Mouse (Mus musculus): ENCODE data around the gene Acadvl. TPM values are rescaled to one million over a fixed set of nuclear protein-coding genes. Genes with fewer than 3 reads are reported as not detected.

Gene Acadvl
- polyA plus RNA-seq, 1 experiment from 2014 or later, result 81.1 TPM

DNA sequence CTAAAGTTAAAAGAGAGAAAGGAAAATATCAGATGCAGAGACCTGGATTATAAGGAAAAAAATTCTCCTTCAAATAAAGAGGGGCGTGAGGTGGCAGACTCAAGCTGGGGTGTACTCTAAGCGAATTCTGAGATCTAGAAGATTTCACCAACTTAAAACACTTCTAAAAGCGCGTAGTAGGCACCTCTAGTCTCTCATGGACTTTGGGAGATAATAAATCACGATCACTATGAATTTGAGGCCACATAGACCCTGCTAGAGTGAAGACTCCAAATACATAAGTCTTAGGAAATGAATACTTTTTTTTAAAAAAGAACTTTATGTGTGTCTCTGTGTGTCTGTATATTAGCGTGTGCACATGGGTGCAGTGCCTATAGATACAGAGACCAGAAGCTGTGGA, 466 bp upstream of the Acadvl start:
- Histone ChIP-seq H3K4me2 (replicated peaks) (peak overlapping the region; percentile 79), H3K4me3 (peak overlapping the region; percentile 62), H3K36me3 (peaks cover 34% of the 10 kb centered on the region), H3K4me1 (peaks cover 46% of the 10 kb centered on the region), H3K9me3 (no peaks in the 10 kb centered on the region), H3K27me3 (no peaks in the 10 kb centered on the region), H3K9ac (0 out of 2 replicates have a peak overlapping the region, but pooled peaks have one; percentile 83), H3K27ac (no peak overlapping the region)
- 68% methylated on average over 6 of the region's 6 CpGs for WGBS
- no peak for ATAC-seq (ENCODE audit: low FRiP score, low read depth)

DNA sequence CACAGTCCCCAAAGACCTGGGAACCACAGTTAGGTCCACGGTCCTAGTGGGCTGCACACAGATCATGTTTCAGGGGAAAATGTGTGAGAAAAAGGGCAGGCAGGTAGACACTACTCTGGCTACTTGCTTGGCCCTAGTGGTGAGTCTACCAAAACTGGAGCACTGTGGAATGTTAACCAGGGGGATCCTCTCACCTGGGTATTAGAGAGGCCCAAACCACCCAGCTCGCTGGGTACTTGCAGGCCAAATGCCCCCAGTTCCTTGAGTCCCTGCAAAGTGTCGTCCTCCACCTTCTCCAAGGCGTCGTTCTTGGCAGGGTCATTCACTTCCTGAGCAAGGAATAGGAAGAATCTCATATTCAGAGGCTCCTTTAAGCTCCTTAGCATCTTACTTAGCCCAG, 1.2 kb downstream of the Acadvl start:
- H3K27ac ChIP-seq, result no peak overlapping the region
- 46% methylated on average over 5 of the region's 5 CpGs for WGBS
- H3K9me3 ChIP-seq, result no peaks in the 10 kb centered on the region
- no peaks in the 10 kb centered on the region for H3K27me3 ChIP-seq
- peak overlapping the region; percentile 79 for H3K4me2 ChIP-seq (replicated peaks)
- no peak for ATAC-seq (ENCODE audit: low FRiP score, low read depth)
- H3K4me3 ChIP-seq, result peak overlapping the region; percentile 62
- peaks cover 50% of the 10 kb centered on the region for H3K36me3 ChIP-seq
- peaks cover 29% of the 10 kb centered on the region for H3K4me1 ChIP-seq
- peak overlapping the region; percentile 83; the same call in 1 of the 2 replicates for H3K9ac ChIP-seq

DNA sequence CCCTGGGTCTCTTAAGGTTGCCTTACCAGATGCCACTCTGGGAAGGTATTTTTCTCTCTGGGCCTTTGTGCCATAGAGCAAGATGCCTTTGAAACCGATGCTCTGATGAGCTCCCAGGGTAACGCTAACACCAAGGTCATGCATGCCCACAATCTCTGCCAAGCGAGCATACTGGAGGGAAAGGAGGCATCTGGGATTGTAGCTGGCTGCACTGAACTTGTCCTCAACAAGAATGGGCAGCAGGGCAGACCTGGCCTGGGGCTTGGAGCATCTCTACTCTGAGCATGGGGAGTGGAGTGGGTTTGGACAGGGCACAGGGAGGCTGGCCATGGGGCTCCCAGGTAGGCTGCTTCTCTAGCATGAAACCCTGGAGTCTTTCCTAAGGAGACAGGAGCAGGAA, 1.8 kb downstream of the Acadvl start:
- no peak overlapping the region for H3K4me3 ChIP-seq
- peaks cover 26% of the 10 kb centered on the region for H3K4me1 ChIP-seq
- H3K9me3 ChIP-seq, result no peaks in the 10 kb centered on the region
- ATAC-seq (ENCODE audit: low FRiP score, low read depth), result no peak
- H3K36me3 ChIP-seq, result peaks cover 57% of the 10 kb centered on the region
- H3K9ac ChIP-seq, result 0 out of 2 replicates have a peak overlapping the region, but pooled peaks have one; percentile 8
- H3K27me3 ChIP-seq, result no peaks in the 10 kb centered on the region
- no peak overlapping the region for H3K27ac ChIP-seq
- WGBS, result 87% methylated on average over 3 of the region's 3 CpGs
- H3K4me2 ChIP-seq (replicated peaks), result no peak overlapping the region

DNA sequence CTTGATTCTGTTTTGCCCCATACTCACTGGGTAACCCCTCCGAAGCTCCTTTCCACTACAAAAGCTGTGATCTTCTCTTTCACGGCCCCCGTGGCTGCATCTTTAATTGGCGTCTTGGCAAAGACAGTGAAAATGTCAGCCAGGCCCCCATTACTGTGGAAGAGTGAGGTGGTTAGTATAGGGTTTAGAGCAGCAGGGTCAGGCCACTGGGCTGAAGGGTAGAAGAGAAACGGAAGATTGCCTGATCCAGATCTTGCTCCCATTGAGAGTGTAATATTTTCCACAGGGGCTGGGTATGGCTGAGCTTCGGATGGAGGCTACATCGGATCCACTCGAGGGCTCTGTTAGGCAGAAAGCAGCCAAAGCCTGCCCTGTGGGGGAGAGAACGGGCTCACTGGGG, 2.3 kb downstream of the Acadvl start:
- Histone ChIP-seq H3K9ac (no peak overlapping the region), H3K36me3 (peaks cover 62% of the 10 kb centered on the region), H3K27me3 (no peaks in the 10 kb centered on the region), H3K4me2 (replicated peaks) (no peak overlapping the region), H3K4me1 (peaks cover 25% of the 10 kb centered on the region), H3K4me3 (no peak overlapping the region), H3K27ac (no peak overlapping the region), H3K9me3 (no peaks in the 10 kb centered on the region)
- no peak for ATAC-seq (ENCODE audit: low FRiP score, low read depth)
- WGBS, result 88% methylated on average over 9 of the region's 9 CpGs

DNA sequence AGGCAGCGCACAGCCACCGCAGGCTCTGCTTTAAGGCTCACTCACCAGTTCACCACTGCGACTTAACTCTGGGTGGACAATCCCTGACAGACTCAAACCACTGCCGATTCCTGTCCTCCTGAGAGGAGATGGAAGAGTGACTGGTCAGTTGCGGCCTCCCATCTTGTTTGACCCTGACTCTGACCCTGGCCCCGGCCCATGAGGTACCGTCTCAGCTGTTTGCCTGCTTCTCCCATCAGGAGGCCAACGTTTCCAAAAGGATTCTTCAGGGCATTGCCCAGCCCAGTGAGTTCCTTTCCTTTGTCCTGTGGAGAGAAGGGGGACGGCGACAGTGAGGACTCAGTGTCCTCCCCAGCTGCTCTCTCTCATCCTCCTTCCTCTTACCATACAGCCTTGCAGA, 4.2 kb downstream of the Acadvl start:
- WGBS, result 88% methylated on average over 10 of the region's 10 CpGs
- no peak for ATAC-seq (ENCODE audit: low FRiP score, low read depth)
- Histone ChIP-seq H3K27ac (no peak overlapping the region), H3K9me3 (no peaks in the 10 kb centered on the region), H3K9ac (no peak overlapping the region), H3K4me2 (replicated peaks) (no peak overlapping the region), H3K4me1 (peaks cover 13% of the 10 kb centered on the region), H3K27me3 (no peaks in the 10 kb centered on the region), H3K36me3 (peaks cover 81% of the 10 kb centered on the region), H3K4me3 (no peak overlapping the region)

DNA sequence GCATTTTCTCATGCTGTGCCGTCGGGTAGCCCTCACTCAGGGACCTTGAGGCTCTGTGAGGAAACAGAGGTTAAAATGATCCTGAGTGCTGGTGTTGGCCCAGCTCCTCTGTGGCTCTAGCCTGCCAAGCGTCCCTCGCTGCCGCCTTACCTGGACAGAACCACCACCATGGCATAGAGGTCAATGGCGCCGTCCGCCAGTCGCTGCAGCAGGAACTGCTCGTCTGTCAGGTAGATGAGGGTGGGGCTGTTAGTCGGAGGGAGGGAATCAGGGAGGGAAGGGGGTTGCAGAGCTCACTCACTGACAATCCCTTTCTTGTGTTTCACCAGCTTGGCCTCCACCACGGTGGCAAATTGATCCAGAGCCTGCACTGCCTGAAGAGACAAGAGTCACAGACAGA, 4.7 kb downstream of the Acadvl start:
- Histone ChIP-seq H3K36me3 (peaks cover 86% of the 10 kb centered on the region), H3K9me3 (no peaks in the 10 kb centered on the region), H3K9ac (no peak overlapping the region), H3K27me3 (no peaks in the 10 kb centered on the region), H3K4me3 (no peak overlapping the region), H3K4me1 (peaks cover 13% of the 10 kb centered on the region), H3K27ac (no peak overlapping the region), H3K4me2 (replicated peaks) (no peak overlapping the region)
- no peak for ATAC-seq (ENCODE audit: low FRiP score, low read depth)
- WGBS, result 90% methylated on average over 12 of the region's 12 CpGs

DNA sequence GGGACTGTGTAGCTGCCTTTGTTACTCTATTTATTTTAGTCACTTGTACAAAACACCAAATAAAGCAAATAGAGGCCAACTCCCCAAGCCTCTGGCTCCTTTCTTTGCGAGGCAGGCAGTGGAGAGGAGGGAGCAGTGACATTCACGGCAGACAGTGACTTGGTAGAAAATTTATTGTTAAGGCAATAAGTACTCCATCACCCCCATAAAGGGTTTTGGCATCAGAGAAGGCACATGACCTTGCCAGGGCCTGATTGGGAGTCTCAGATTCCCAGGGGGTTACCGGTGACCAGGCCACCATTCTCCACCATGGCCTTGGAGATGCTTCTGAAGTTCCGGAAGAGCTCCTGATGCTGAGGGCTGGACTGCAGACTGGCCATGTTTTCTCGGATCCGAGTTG, 5.2 kb downstream of the Acadvl start:
- Histone ChIP-seq H3K4me2 (replicated peaks) (no peak overlapping the region), H3K36me3 (peaks cover 91% of the 10 kb centered on the region), H3K4me3 (no peak overlapping the region), H3K9ac (no peak overlapping the region), H3K27ac (no peak overlapping the region), H3K4me1 (peaks cover 13% of the 10 kb centered on the region), H3K9me3 (no peaks in the 10 kb centered on the region), H3K27me3 (no peaks in the 10 kb centered on the region)
- 82% methylated on average over 6 of the region's 6 CpGs for WGBS
- no peak for ATAC-seq (ENCODE audit: low FRiP score, low read depth)

DNA sequence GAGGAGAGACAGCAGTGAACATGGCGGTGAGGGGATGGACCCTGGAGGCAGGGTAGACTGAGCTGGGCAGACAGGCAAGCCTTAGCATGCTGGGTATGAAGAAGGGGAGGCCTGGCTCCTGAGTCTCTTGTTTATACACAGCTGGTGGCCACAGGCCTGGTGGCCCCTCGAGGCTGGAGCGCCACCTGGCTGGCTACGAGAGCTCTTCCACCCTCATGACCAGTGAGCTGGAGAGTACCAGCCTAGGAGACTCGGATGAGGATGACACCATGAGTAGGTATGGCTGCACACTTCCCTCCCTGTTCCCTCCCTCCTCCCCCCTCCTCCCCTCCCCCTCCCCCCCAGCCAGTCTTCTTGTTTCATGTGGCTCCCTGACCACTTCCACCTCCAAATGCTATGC, 9.7 kb downstream of the Acadvl start:
- Histone ChIP-seq H3K27me3 (no peaks in the 10 kb centered on the region), H3K4me2 (replicated peaks) (no peak overlapping the region), H3K9me3 (no peaks in the 10 kb centered on the region), H3K4me1 (peaks cover 31% of the 10 kb centered on the region), H3K36me3 (peaks cover 62% of the 10 kb centered on the region), H3K4me3 (no peak overlapping the region), H3K9ac (no peak overlapping the region), H3K27ac (no peak overlapping the region)
- 68% methylated on average over 5 of the region's 5 CpGs for WGBS
- ATAC-seq (ENCODE audit: low FRiP score, low read depth), result no peak

DNA sequence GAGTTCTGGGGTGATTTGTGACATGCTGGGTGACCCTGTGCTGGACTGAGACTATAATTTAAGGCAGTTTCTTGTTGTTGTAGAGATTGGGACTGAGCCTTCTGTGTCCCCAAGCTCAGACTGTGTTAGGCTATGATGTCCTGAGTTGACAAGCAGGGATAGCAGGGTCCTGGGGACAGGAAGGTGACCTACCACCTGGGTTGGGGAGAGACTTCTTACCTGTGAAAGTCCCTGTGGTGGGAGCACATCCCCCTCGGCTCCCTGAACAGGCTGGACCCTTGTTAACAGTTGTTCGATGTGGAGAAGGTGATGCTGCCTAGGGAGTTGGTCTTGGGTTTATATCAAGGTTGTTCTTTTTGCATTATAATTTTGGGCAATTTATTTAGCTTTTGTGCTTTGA, 12.7 kb downstream of the Acadvl start:
- Histone ChIP-seq H3K27me3 (no peaks in the 10 kb centered on the region), H3K4me3 (peak overlapping the region; percentile 81), H3K4me2 (replicated peaks) (peak overlapping the region; percentile 96), H3K4me1 (peaks cover 51% of the 10 kb centered on the region), H3K36me3 (peaks cover 57% of the 10 kb centered on the region), H3K9ac (peak overlapping the region; percentile 60), H3K9me3 (no peaks in the 10 kb centered on the region), H3K27ac (no peak overlapping the region)
- no peak for ATAC-seq (ENCODE audit: low FRiP score, low read depth)
- WGBS, result 92% methylated on average over 2 of the region's 2 CpGs

DNA sequence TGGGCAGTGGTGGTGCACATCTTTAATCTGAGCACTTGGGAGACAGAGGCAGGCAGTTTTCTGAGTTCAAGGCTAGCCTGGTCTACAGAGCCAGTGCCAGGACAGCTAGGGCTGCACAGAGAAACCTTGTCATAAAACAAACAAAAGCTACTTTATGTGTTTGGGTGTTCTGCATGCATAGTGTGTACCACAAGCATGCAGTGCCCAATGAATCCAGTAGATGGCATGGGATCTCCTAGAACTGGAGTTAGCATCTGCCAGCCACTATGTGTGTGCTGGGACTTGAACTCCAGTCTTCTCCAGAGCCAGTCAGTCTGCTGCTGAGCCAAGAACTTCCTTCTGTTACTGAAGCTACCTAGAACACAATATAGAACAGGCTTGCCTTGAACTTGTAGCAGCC, 13.3 kb downstream of the Acadvl start:
- Histone ChIP-seq H3K4me1 (peaks cover 53% of the 10 kb centered on the region), H3K9ac (peak overlapping the region; percentile 60; the same call in 1 of the 2 replicates), H3K36me3 (peaks cover 51% of the 10 kb centered on the region), H3K27me3 (no peaks in the 10 kb centered on the region), H3K27ac (no peak overlapping the region), H3K9me3 (no peaks in the 10 kb centered on the region), H3K4me2 (replicated peaks) (peak overlapping the region; percentile 96), H3K4me3 (peak overlapping the region; percentile 81)
- no peak for ATAC-seq (ENCODE audit: low FRiP score, low read depth)

DNA sequence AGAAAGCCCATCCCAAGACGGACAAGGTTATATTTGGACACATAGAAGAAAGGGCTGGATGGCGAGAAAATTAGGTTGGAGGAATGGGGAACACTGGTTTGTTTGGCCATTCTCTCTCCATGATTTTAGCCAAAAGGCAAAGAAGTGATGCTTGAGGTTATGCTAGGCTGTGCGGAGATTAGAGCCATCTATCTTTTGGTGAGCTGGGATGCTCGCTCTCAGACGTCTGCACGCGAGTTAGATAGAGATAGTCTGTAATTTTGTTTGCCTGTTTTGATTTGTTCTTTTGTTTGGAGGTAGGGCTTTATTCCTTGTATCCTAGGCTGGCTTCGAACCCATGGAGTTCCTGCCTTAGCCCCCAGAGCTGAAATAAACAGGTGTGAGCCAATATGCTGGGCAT, 14.1 kb downstream of the Acadvl start:
- H3K9me3 ChIP-seq, result no peaks in the 10 kb centered on the region
- peak overlapping the region; percentile 96 for H3K27ac ChIP-seq
- H3K4me1 ChIP-seq, result peaks cover 53% of the 10 kb centered on the region
- 11% methylated on average over 8 of the region's 8 CpGs for WGBS
- peak overlapping the region; percentile 84 for H3K9ac ChIP-seq
- peak overlapping the region; percentile 81 for H3K4me3 ChIP-seq
- ATAC-seq (ENCODE audit: low FRiP score, low read depth), result no peak
- H3K36me3 ChIP-seq, result peaks cover 44% of the 10 kb centered on the region
- peak overlapping the region; percentile 96 for H3K4me2 ChIP-seq (replicated peaks)
- H3K27me3 ChIP-seq, result no peaks in the 10 kb centered on the region

DNA sequence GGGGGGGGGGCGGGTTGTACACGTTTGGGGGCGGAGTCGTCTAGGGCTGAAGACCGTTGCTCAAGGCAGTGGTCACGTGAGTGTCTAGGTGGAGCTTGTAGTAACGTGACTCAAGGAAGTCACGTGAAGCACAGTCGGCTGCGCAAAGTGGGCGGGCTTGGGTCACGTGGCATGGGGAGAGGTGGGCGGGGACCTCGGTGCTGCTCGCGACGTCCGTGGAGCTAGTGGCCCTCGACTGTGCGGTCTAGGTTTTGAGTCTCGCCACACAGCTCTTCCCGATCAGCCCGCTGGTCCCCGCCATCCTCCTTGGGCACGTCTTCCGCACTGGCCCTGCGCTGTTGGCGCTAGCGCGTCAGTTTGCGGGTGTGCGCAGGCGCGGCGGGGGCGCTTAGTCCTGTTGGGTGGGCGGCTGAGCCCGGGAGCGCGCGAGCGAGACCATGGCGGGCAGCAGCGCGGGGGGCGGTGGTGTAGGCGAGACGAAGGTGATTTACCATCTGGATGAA, 14.8 kb downstream of the Acadvl start, which contains the start of gene Dvl2:
Dvl2 (plus strand) TSS at position 200 of the 503 bp plus-strand sequence.
- Histone ChIP-seq H3K9me3 (no peaks in the 10 kb centered on the region), H3K4me3 (peak within 1 kb of the TSS; percentile 81), H3K9ac (peak within 1 kb of the TSS; percentile 84), H3K27me3 (no peaks in the 10 kb centered on the region), H3K27ac (peak within 1 kb of the TSS; percentile 96), H3K36me3 (peaks cover 36% of the 10 kb centered on the region), H3K4me1 (peaks cover 53% of the 10 kb centered on the region), H3K4me2 (replicated peaks) (peak within 1 kb of the TSS; percentile 96)
- WGBS, result under 1% methylated on average over 48 of the region's 48 CpGs
- ATAC-seq (ENCODE audit: low FRiP score, low read depth), result peak; percentile 62

DNA sequence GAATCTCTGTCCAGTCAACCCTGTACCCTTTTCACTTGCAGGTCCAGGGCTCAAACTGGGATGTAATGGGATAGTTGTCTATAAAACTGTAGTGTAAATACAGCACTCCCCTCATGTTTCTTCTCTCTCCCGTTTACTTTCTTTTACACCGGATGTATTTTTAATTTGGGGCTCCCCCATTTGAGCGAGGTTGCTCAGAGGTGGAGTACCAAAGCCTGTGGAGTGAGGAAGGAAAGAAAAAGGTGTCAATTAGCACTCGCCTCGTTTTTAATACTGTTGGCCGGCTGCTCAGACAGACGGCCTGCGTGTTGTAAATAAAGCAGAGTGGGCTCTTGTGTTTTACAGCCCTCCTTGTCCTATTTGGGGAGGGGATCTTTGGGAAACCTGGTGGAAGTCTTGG, 15.5 kb downstream of the Acadvl start:
- peaks cover 30% of the 10 kb centered on the region for H3K36me3 ChIP-seq
- 60% methylated on average over 8 of the region's 8 CpGs for WGBS
- H3K9ac ChIP-seq, result no peak overlapping the region
- peak overlapping the region; percentile 81 for H3K4me3 ChIP-seq
- ATAC-seq (ENCODE audit: low FRiP score, low read depth), result no peak
- H3K4me2 ChIP-seq (replicated peaks), result peak overlapping the region; percentile 96; the same call in 1 of the 2 replicates
- H3K27me3 ChIP-seq, result no peaks in the 10 kb centered on the region
- H3K4me1 ChIP-seq, result peaks cover 55% of the 10 kb centered on the region
- no peaks in the 10 kb centered on the region for H3K9me3 ChIP-seq
- H3K27ac ChIP-seq, result no peak overlapping the region

Data from limb, embryonic 13.5 days (tissue).